Mouse (Mus musculus) lung, embryonic 16.5 days (tissue): ENCODE measurements at regions not wholly inside any gene's neighbourhood (a gene's known extent, or its start where the extent isn't known, plus 50 kb on each side); places are given as distances from the start of the nearest gene placed in this dataset. TPM values are rescaled to one million over a fixed set of nuclear protein-coding genes. Genes with fewer than 3 reads are reported as not detected.
"Not testable (repeated sequence)": the region's sequence is repeated elsewhere in the genome, so short reads cannot be mapped to it uniquely, and the experiment has no call there.

Experiments
- ATAC-seq: fragments of 200-750 bp; cut with Nextera tagmentation; 2 replicates; pipeline ENCODE4 v1.8.0; 2017; ENCODE audit warnings: low read depth, mild to moderate bottlenecking, moderate library complexity
- H3K27ac ChIP-seq: fragments of 300-500 bp; sonication (generic); 2 replicates; pipeline ENCODE4 v1.5.1; 2014; ENCODE audit warnings: mild to moderate bottlenecking, control low read depth, low read length
- H3K27me3 ChIP-seq: fragments of 300-500 bp; sonication (generic); 2 replicates; pipeline ENCODE4 v1.6.1; 2014; ENCODE audit warnings: low read depth, low read length, mixed read lengths; ENCODE audit not compliant: control insufficient read depth, insufficient read depth
- H3K36me3 ChIP-seq: fragments of 300-500 bp; sonication (generic); 2 replicates; pipeline ENCODE4 v1.6.1; 2014; ENCODE audit warnings: low read length; ENCODE audit not compliant: control insufficient read depth, insufficient read depth
- H3K4me1 ChIP-seq: fragments of 300-500 bp; sonication (generic); replicated peaks from 2 replicates; pipeline ENCODE4 v1.6.1; 2014; ENCODE audit warnings: low read length, mixed read lengths; ENCODE audit not compliant: control insufficient read depth, insufficient read depth
- H3K4me2 ChIP-seq: fragments of 300-500 bp; sonication (generic); 2 replicates; pipeline ENCODE4 v1.6.1; 2014; ENCODE audit warnings: low read depth, low read length, control low read depth
- H3K4me3 ChIP-seq: fragments of 300-500 bp; sonication (generic); 2 replicates; pipeline ENCODE4 v1.5.1; 2014; ENCODE audit warnings: mild to moderate bottlenecking, low read length, control low read depth
- H3K9ac ChIP-seq: fragments of 300-500 bp; sonication (generic); 2 replicates; pipeline ENCODE4 v1.6.1; 2014; ENCODE audit warnings: low read length, control low read depth
- H3K9me3 ChIP-seq: fragments of 300-500 bp; sonication (generic); 2 replicates; pipeline ENCODE4 v1.6.1; 2016; ENCODE audit warnings: low read length; ENCODE audit not compliant: control insufficient read depth
- WGBS: fragments of 180-500 bp; shearing (Covaris S2); extraction: QIAGEN DNeasy Blood & Tissue Kit; methylation state at CpG from one replicate; pipeline ENCODE4 v1.1.7; 2014; 5-methylcytosine and 5-hydroxymethylcytosine counted together
- microRNA-seq: library from miRNA; unstranded; fragments of <30 nt; microRNA quantifications from one replicate; pipeline ENCODE4, GENCODE M21; 2016

GRCm38 (mm10) chr8:71195006-71195722 is 77.3 kb upstream of the Myo9b start:
- not testable (repeated sequence) for H3K4me1 ChIP-seq, H3K9me3 ChIP-seq, H3K27ac ChIP-seq, H3K4me3 ChIP-seq, H3K36me3 ChIP-seq, H3K4me2 ChIP-seq, H3K27me3 ChIP-seq, H3K9ac ChIP-seq
- 65% methylated on average over 9 of the region's 9 CpGs for WGBS
- peak; percentile 34; the same call in 1 of the 2 replicates for ATAC-seq

Small RNA genes in the stretch of these regions (microRNA-seq; reads per million reads assigned to microRNA genes)
- not detected for gene Gm27628
